Mouse (Mus musculus) olfactory bulb, adult 2 months (tissue): Measurements from ENCODE around the gene Icmt. TPM values are rescaled to one million over a fixed set of nuclear protein-coding genes. Genes with fewer than 3 reads are reported as not detected.

Source experiments
- H3K27ac ChIP-seq: fragments of 200-500 bp; 2 replicates; pipeline ENCODE4 v1.5.1; 2012; ENCODE audit warnings: low read depth, low read length; ENCODE audit not compliant: insufficient read depth
- H3K4me1 ChIP-seq: fragments of 200-500 bp; 2 replicates; pipeline ENCODE4 v1.6.1; 2012; ENCODE audit warnings: low read length; ENCODE audit not compliant: control insufficient read depth, insufficient read depth
- H3K4me3 ChIP-seq: fragments of 200-500 bp; 2 replicates; pipeline ENCODE4 v1.5.1; 2012; ENCODE audit warnings: mild to moderate bottlenecking, low read depth, low read length, moderate library complexity; ENCODE audit not compliant: insufficient read depth
- CTCF ChIP-seq: fragments of 200-500 bp; IDR thresholded peaks from 2 replicates; pipeline ENCODE4 v1.5.1; 2012; ENCODE audit warnings: low read depth, mild to moderate bottlenecking, low read length, moderate library complexity; ENCODE audit not compliant: insufficient read depth
- POLR2A ChIP-seq: fragments of 200-500 bp; IDR thresholded peaks from 2 replicates; pipeline ENCODE4 v1.6.1; 2012; ENCODE audit warnings: mild to moderate bottlenecking, low read depth, low read length, moderate library complexity; ENCODE audit not compliant: insufficient read depth
- WGBS: fragments of 180-500 bp; shearing (Covaris S2); methylation state at CpG from one replicate; pipeline ENCODE4 v1.1.7; 2018; 5-methylcytosine and 5-hydroxymethylcytosine counted together
- polyA plus RNA-seq: library from polyadenylated mRNA; stranded (reverse); fragments of >200 nt; gene quantifications from 2 replicates; pipeline ENCODE4 v1.2.4, GENCODE M21; 2012; ENCODE audit warnings: low replicate concordance; ENCODE audit not compliant: missing spikeins, insufficient read depth, insufficient read length

The Icmt gene
- polyA plus RNA-seq: not detected in 2 replicates

DNA sequence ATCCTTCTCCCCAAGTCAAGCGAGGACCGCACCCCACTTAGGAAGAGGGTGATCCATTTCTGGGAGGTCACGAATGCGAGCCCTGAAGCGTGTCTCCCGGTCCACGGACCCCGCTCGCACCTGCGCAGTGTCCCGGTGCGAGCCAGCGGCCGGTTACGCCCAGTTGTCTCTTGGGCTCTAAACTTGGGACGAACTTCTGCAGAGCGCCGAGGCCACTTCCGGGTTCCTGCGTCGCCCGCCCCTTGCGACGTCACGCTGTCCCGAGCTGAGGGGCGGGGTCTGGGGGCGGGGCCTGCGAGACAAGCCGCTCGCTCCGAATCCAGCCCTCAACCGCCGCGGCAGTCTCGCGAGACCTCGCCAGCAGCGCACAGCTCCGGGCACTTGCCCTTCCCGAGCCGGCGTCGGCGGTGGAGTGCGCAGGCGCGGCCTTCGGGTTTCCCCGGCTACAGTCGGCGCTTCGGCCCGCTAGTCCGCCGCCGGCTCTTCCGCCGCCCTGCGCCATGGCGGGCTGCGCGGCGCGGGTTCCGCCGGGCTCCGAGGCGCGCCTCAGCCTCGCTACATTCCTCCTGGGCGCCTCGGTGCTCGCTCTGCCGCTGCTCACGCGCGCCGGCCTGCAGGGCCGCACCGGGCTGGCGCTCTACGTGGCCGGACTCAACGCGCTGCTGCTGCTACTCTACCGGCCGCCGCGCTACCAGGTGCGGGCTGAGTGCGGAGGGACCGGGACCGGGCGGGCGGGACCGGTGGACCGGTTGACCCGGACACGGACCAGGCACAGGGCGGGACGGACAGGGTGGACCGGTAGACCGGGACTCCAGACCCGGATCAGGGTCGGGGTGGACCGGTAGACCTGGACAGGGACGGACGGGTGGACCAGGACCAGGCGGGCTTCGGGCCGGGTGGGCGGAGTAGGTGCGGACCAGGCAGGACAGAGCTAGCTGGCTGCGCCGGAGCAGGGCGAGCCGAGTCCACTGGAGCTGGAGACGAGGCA, at the start of gene Icmt:
TSS of gene Icmt (plus strand) at position 354 of the 988 bp plus-strand sequence.
- under 1% methylated on average over 119 of the region's 119 CpGs for WGBS
- Histone ChIP-seq H3K27ac (0 out of 2 replicates have a peak within 1 kb of the TSS, but pooled peaks have one; percentile 14), H3K4me1 (peaks cover 24% of the 10 kb centered on the region), H3K4me3 (peak within 1 kb of the TSS; percentile 95)
- TF ChIP-seq POLR2A (peak; percentile 60; the same call in 1 of the 2 replicates), CTCF (no peak)

DNA sequence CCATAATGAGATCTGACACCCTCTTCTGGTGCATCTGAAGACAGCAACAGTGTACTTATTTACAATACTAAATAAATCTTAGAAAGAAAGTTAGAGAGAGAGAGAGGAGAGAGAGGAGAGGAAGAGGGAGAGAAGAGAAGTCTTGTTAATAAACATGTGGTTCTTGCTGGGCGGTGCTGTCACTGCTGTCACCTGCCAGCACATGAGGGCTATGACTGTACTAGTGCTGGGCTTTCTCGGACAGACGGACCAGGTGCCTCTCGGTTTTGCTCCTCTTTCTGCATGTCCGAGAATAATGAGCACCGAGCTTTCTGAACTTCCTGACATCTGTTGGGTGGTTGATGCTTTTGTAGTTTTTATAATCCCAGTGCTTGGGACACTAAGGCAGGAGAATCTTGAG, 46.4 kb upstream of the Icmt start:
- no peak overlapping the region for H3K4me3 ChIP-seq
- 91% methylated on average over 6 of the region's 6 CpGs for WGBS
- no peak for TF ChIP-seq CTCF
- no peak for TF ChIP-seq POLR2A
- peaks cover 50% of the 10 kb centered on the region for H3K4me1 ChIP-seq
- H3K27ac ChIP-seq: no peak overlapping the region

DNA sequence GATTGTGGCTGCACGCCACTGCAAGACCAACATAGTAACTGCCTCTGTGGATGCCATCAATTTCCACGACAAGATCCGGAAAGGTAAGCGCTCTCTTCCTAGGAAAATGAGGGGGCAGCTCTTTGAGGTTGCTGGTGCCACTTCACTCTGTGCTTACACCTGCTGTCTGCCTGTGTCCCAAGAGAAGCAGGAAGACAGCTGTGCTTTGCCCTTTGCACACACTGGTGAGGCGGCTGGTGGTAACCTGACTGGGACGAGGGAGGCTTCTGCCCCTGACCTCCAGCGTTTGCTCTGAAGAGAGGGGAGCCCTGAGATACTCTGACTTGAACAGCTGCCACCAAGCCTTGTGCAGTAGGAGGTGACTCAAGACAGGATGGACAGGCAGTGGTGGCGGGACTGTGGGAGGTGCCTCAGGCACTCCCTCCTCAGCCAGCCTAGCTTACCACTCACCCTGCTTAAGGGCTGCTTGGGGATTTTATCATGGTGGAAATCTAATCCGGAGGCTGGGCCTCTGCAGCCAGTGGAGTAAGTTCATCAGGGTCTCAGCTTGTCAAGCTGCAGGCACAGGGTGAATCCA, 43.8 kb upstream of the Icmt start:
- TF ChIP-seq POLR2A (no peak), CTCF (no peak)
- no peak overlapping the region for H3K27ac ChIP-seq
- 70% methylated on average over 9 of the region's 9 CpGs for WGBS
- H3K4me1 ChIP-seq: peaks cover 48% of the 10 kb centered on the region
- H3K4me3 ChIP-seq: no peak overlapping the region

DNA sequence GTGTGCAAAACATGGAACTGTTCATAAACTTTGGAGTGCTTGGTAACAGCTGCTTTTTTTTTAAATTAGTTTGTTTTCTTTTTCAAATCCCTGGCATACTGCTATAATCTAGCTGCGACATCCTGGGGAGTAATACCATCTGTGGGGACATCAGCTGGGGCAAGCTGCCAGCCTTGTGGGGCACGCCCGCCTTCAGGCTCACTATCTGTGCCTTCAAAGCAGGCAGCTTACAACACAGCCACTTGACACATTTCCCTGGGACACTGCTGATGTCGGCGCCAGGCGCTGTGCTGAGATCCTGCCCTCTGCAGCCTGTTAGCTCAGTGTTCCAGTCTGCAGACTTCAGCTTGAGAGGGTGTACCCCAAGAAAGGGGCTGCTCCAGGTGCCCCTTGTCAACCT, 40.0 kb upstream of the Icmt start:
- H3K27ac ChIP-seq: no peak overlapping the region
- H3K4me1 ChIP-seq: peaks cover 55% of the 10 kb centered on the region
- TF ChIP-seq CTCF (no peak), POLR2A (no peak)
- 17% methylated on average over 6 of the region's 6 CpGs for WGBS
- H3K4me3 ChIP-seq: no peak overlapping the region

DNA sequence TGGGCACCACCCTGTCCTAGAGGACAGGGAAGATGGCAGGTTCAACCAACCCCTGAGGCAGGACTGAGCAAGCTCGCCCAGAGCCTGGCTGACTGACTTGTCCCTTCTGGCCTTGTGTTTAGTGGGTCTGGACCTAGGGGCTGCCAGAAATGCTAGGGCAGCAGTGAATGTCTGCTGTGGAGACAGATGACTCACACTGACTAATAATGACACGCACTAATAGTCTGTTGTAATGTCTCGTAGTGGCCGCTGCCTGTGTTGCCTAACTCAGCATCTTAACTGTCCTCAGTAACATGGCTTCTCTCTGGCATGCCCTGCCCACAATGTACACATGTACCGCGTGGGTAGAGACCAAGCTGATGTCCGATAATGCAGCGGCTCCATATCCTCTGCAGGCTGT, 36.6 kb upstream of the Icmt start:
- TF ChIP-seq CTCF: no peak
- TF ChIP-seq POLR2A: no peak
- 68% methylated on average over 8 of the region's 8 CpGs for WGBS
- no peak overlapping the region for H3K4me3 ChIP-seq
- peaks cover 69% of the 10 kb centered on the region for H3K4me1 ChIP-seq
- H3K27ac ChIP-seq: no peak overlapping the region

DNA sequence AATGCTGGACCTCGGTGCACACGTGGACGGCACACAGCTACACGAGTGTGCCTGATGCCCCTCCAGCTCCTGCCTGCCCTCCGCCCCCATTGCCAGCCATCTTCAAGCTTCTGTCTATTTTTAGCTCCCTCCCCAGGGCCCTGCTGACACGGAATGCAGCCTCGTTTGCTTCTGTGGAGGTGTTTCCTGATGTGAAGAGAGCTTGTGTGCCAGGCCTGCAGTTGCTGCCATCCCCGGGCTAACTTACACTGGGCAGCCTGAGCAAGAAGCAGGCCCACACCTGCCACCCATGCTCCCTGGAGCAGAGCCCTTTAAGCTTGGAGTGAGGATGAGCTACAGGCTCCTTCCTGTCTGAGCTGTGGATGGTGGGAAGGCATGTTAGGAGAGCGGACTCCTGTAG, 34.8 kb upstream of the Icmt start:
- H3K4me3 ChIP-seq: no peak overlapping the region
- peaks cover 71% of the 10 kb centered on the region for H3K4me1 ChIP-seq
- TF ChIP-seq CTCF (no peak), POLR2A (no peak)
- 29% methylated on average over 9 of the region's 9 CpGs for whole genome bisulfite sequencing
- peak overlapping the region; percentile 48 for H3K27ac ChIP-seq

DNA sequence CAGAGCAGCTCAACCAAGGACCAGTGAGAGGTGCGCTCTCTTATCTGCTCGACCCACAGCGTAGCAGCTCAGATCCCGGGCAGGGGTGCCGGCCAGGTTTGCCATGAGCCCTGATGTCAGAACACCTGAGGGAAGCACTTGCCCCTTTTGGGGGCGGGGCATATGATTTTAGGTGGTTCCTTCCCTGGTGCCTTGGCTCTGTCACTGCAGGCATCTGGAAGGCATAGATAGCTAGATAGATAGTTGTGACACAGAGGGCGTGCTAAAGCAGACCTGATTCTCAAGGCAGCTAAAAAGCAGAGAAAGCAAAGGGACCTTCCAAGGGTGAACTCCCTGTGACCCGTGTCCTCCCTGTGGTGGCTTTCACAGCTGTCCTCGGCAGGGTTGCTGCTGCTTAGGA, 33.9 kb upstream of the Icmt start:
- Histone ChIP-seq H3K4me1 (peaks cover 75% of the 10 kb centered on the region), H3K4me3 (no peak overlapping the region), H3K27ac (peak overlapping the region; percentile 48; the same call in 1 of the 2 replicates)
- 72% methylated on average over 9 of the region's 9 CpGs for WGBS
- TF ChIP-seq POLR2A: no peak
- no peak for TF ChIP-seq CTCF

DNA sequence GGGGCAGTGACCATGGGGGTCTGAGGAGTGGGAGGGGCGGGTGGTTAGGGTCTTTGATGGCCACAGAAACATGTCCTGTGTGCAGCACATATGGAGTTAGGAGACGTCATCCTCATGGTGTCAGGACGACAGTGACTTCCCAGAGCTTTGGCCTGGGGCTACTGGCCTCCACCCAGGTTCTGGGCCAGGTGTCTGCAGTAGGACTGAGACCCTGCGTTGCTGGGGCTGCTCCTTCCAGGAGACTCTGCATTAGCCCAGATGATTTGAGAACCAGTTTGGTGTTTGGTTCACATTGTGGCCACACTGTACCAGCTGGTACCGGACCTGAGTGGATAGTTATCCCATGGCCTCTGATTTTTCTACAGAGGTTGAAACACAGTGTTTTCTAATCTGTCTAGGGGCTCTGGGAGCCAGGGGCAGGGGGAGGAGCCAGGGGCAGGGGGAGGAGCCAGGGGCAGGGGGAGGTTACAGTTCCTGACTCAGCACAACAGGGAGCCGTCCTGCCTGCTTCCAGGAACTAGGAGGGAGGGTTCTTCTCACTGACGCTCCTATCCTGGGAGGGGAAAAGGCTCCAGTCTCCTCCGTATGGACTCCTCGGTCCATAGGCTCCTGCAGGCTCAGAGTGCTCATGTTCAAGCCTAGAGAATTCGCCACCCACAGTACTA, 33.4 kb upstream of the Icmt start:
- Histone ChIP-seq H3K4me3 (no peak overlapping the region), H3K4me1 (peaks cover 75% of the 10 kb centered on the region), H3K27ac (peak overlapping the region; percentile 50; the same call in 1 of the 2 replicates)
- 50% methylated on average over 10 of the region's 10 CpGs for WGBS
- TF ChIP-seq POLR2A (no peak), CTCF (no peak)

DNA sequence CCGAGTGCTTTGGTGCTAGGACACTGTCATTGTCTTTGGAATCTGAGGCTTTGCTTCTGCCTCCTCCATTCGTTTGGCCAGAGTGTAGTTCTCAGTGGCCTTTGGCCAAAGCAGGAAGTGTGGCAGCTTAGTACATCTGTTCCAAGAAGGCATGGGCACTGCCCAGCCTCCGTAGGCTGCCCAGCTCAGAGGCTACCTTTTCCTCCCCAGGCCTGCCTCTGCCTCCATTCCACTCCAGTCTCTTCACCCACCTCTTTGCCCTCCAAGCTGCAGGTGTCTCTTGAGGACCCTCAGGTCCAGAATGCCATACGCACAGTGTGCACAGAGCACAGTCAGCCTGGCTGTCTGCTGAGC, 32.9 kb upstream of the Icmt start:
- peak overlapping the region; percentile 50 for H3K27ac ChIP-seq
- H3K4me3 ChIP-seq: no peak overlapping the region
- H3K4me1 ChIP-seq: peaks cover 78% of the 10 kb centered on the region
- 40% methylated on average over 4 of the region's 4 CpGs for WGBS
- TF ChIP-seq CTCF (no peak), POLR2A (no peak)
